Mouse (Mus musculus) cortical plate, adult 2 months (tissue): ENCODE measurements at regions not wholly inside any gene's neighbourhood (a gene's known extent, or its start where the extent isn't known, plus 50 kb on each side); places are given as distances from the start of the nearest gene placed in this dataset.

Experiments
- CTCF ChIP-seq: fragments of 200-500 bp; IDR thresholded peaks from 2 replicates; pipeline ENCODE4 v1.5.1; 2011; ENCODE audit warnings: mild to moderate bottlenecking, control low read depth, low read length; ENCODE audit not compliant: insufficient read depth; ENCODE audit errors: extremely low read depth
- POLR2A ChIP-seq: fragments of 200-500 bp; IDR thresholded peaks from 2 replicates; pipeline ENCODE4 v1.6.1; 2011; ENCODE audit warnings: mild to moderate bottlenecking, low read length, control low read depth; ENCODE audit not compliant: insufficient read depth; ENCODE audit errors: extremely low read depth

DNA sequence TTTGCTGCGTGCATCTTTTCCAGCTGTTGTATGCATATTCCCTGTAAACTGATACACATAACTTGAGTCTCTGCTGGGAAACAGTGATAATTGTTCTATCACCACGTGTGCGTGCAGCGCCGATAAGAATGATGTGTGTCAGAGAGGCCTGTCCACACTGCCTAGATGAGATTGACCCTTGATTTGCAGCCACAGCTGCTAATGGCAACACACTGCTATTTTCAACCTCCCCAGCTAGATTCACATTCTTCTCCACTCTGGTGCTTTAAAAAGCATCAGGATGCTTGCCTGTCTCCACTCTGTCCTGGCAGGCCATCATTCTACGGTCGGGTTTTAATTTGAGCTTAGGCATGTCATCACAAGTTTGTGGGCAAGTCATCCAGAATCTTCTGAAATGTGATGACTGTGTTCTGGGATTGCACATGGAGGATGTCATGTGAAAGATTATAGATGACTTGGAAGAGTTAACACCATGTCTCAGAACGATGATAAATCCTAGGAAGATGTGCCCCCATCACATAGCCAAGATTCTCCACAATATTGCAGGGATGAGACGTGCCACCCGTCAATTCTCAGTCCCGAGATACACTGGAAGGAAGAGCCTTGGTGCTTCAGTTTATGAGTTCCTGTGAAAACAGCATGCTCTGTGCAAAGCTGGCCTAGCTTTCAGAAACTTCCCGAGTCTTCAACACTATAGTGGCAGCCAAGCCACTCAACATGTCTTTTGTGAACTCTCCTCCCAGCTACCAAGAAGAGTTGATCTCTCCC, 123.6 kb upstream of the Nrip1 start:
- TF ChIP-seq CTCF (no peak), POLR2A (no peak)
